Comparison of ENCODE assay signal across 8 mouse cellular contexts in the genomic region with DNA sequence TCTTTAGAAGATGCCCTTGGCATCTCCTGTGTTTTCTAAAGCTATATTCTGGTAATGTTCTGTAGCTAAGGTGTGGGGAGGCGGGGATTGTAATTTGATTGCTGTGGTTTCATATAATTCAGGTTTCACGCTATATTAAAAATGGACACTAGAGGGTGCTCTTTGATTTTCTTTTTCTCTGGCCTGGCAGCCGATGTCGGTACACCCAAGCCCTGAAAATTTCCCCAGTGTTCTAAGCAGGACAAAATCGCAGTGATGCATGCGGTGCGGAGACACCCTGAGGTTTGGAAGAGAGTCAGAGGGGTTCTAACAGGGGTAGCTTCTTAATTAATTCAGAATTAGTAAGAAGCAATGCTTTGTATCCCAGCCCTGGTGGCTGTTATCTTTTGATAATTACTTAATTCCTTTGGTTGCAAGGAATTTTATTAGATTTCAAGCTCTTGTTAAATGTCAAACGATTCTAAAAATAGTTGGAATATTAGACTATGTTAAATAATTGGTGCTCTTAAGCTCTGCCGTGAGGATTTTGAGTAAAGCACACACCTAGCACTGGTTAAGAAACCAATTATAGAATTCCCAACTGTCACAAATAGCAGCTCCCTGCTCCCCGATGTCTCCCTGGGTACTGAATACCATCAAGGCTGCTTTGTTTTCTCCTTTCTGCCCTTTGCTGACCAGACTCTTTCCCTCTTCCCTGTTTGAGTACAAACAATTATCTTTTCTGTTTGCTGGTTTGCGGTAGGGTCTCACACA.
DNase-seq lines count a peak whose midpoint lies in the region; TF ChIP-seq lines count a peak whose summit lies in the region.

No protein-coding gene starts in this region.

- no peak overlapping the region for H3K4me3 ChIP-seq in layer of hippocampus, adult 2 months

- peak; percentile 39 for DNase-seq in gastrocnemius, adult 18-20 months (ENCODE audit: low spot score)
- DNase-seq in gastrocnemius, postnatal 36 days, result no peak
- DNase-seq in A20 (ENCODE audit: low read depth, low spot score), result peak; percentile 36
- DNase-seq in brain, embryonic 18.5 days (ENCODE audit: low read depth, low spot score), result peak; percentile 57
- peak; percentile 28 to 92 for DNase-seq in frontal cortex, adult 2 months (ENCODE audit: extremely low spot score in 1 of 2, low spot score in 1 of 2)
- peak; percentile 61 to 73 for DNase-seq in layer of hippocampus, adult 2 months (ENCODE audit: low spot score in 2 of 2)
- peak; percentile 67 for DNase-seq in naive thymus-derived CD4-positive, alpha-beta T cell, adult 2 months (ENCODE audit: low read depth)
- no peak for DNase-seq in spleen, postnatal 10 days (ENCODE audit: low spot score in 2 of 2)

- intact Hi-C loops in gastrocnemius, postnatal 36 days (cut with DNase I), result loop anchor here (2.0 kb wide), 1 partner anchor 618 kb away; a partner anchor contains a TSS

- peak; percentile 89 for TF ChIP-seq CTCF in layer of hippocampus, adult 2 months (conservative IDR thresholded peaks at IDR 0.05)

- H3K27ac ChIP-seq in layer of hippocampus, adult 2 months, result no peak overlapping the region

Comparison
In these comparisons a context has a peak if more than half of its experiments do, and no peak if none do; other contexts are left out.
1. DNase-seq: peak in gastrocnemius, adult 18-20 months (single experiment), A20 (single experiment), brain, embryonic 18.5 days (single experiment), frontal cortex, adult 2 months (2 of 2), layer of hippocampus, adult 2 months (2 of 2) and naive thymus-derived CD4-positive, alpha-beta T cell, adult 2 months (single experiment); none in gastrocnemius, postnatal 36 days (0 of 2) and spleen, postnatal 10 days (0 of 2).